Mouse (Mus musculus): ENCODE measurements at regions not wholly inside any gene's neighbourhood (a gene's known extent, or its start where the extent isn't known, plus 50 kb on each side); places are given as distances from the start of the nearest gene placed in this dataset.

- ATAC-seq (ENCODE audit: low FRiP score, low read depth) = no peak
- Histone ChIP-seq H3K27me3 (no peaks in the 10 kb centered on the region), H3K9me3 (no peaks in the 10 kb centered on the region), H3K36me3 (no peaks in the 10 kb centered on the region), H3K9ac (no peak overlapping the region), H3K27ac (replicated peaks) (no peak overlapping the region), H3K4me2 (no peak overlapping the region), H3K4me1 (replicated peaks) (no peaks in the 10 kb centered on the region), H3K4me3 (no peak overlapping the region)
- WGBS = 67% methylated on average over 3 of the region's 3 CpGs
Observed at GRCm38 (mm10) chr10:96391748-96392147, 225.1 kb upstream of the Btg1 start.

DNA sequence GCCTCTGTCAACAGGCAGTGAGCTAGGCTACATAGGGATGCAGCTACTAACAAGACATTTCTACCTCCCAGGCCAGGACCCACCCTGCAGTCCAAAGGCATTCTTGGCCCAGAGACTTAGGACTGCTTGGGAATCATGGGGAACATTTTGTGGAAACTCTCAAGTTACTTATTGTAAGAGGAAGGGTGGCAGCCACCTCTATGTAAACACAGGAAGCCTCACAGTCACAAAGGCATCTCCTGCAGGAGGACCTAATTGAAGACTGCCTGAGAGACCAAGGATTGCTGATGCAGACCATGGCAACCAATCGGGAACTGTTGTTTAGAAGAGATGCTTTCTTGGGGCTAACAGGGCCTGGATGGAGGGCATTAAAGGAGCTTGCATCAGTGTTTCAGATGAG is 224.0 kb upstream of the Btg1 start:
- Histone ChIP-seq H3K27ac (replicated peaks) (no peak overlapping the region), H3K36me3 (no peaks in the 10 kb centered on the region), H3K9ac (no peak overlapping the region), H3K9me3 (no peaks in the 10 kb centered on the region), H3K4me3 (no peak overlapping the region), H3K4me2 (no peak overlapping the region), H3K4me1 (replicated peaks) (no peaks in the 10 kb centered on the region), H3K27me3 (no peaks in the 10 kb centered on the region)
- no peak for ATAC-seq (ENCODE audit: low FRiP score, low read depth)
- WGBS = 88% methylated on average over 1 of the region's 1 CpGs

DNA sequence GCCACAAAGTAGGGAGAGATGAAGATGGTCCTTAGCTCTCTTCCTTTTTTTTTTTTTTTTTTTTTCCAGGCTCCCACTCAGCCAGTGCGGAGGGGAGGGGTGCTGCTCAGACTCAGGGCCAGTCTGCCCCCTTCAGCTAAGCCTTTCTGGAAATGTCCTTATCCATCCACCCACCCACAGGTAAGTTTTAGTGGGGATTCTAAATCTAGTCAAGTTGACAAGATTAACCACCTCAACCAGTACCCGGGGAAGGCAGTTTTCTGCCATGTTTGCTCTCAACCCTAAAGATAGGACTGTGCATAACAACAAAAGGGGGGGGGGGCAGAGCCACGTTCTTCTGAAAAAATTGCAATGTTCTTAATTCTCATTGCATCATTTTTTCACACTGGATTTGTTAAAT is 222.6 kb upstream of the Btg1 start:
- Histone ChIP-seq H3K27me3 (no peaks in the 10 kb centered on the region), H3K36me3 (no peaks in the 10 kb centered on the region), H3K4me3 (no peak overlapping the region), H3K27ac (replicated peaks) (no peak overlapping the region), H3K9me3 (no peaks in the 10 kb centered on the region), H3K9ac (no peak overlapping the region), H3K4me2 (no peak overlapping the region), H3K4me1 (replicated peaks) (0 out of 2 replicates have a peak, but pooled peaks cover 5% of the 10 kb centered on the region)
- ATAC-seq (ENCODE audit: low FRiP score, low read depth) = no peak
- 88% methylated on average over 3 of the region's 3 CpGs for WGBS

DNA sequence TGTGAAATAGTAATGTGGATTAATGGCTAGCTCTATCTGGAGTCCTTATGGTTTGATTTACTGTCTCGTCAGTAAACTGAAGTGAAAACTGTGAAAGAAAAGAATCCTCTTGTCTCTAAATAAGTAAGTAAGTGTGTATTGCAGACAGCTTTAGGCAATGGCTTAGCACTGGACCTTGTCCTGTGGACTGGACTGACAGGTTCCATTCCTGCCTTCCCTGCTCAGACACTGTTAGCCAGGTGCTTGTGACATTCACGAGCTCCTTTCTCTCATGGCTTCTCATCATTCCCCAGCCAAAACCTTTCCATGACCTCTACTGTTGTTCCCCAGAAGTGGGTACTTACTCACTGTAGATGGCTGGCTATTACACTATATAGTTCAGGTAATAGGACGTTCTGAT is 221.8 kb upstream of the Btg1 start:
- Histone ChIP-seq H3K27ac (replicated peaks) (no peak overlapping the region), H3K9me3 (no peaks in the 10 kb centered on the region), H3K27me3 (no peaks in the 10 kb centered on the region), H3K4me3 (no peak overlapping the region), H3K4me1 (replicated peaks) (0 out of 2 replicates have a peak, but pooled peaks cover 5% of the 10 kb centered on the region), H3K9ac (no peak overlapping the region), H3K36me3 (no peaks in the 10 kb centered on the region), H3K4me2 (no peak overlapping the region)
- ATAC-seq (ENCODE audit: low FRiP score, low read depth) = no peak
- 79% methylated on average over 3 of the region's 3 CpGs for WGBS

GRCm38 (mm10) chr10:96397931-96398561 is 218.8 kb upstream of the Btg1 start:
- Histone ChIP-seq H3K4me3 (no peak overlapping the region), H3K9ac (no peak overlapping the region), H3K36me3 (no peaks in the 10 kb centered on the region), H3K4me2 (no peak overlapping the region), H3K27ac (replicated peaks) (no peak overlapping the region), H3K4me1 (replicated peaks) (0 out of 2 replicates have a peak, but pooled peaks cover 5% of the 10 kb centered on the region), H3K9me3 (no peaks in the 10 kb centered on the region), H3K27me3 (no peaks in the 10 kb centered on the region)
- ATAC-seq (ENCODE audit: low FRiP score, low read depth) = peak; percentile 76
- WGBS = 47% methylated on average over 13 of the region's 13 CpGs

- H3K4me2 ChIP-seq = no peak overlapping the region
- no peak overlapping the region for H3K4me3 ChIP-seq
- peak; percentile 35; the same call in 1 of the 2 replicates for ATAC-seq (ENCODE audit: low FRiP score, low read depth)
- no peak overlapping the region for H3K9ac ChIP-seq
- no peak overlapping the region for H3K27ac ChIP-seq (replicated peaks)
- 0 out of 2 replicates have a peak, but pooled peaks cover 5% of the 10 kb centered on the region for H3K4me1 ChIP-seq (replicated peaks)
- no peaks in the 10 kb centered on the region for H3K9me3 ChIP-seq
- WGBS = 78% methylated on average over 9 of the region's 9 CpGs
- H3K27me3 ChIP-seq = no peaks in the 10 kb centered on the region
- H3K36me3 ChIP-seq = no peaks in the 10 kb centered on the region
Observed at GRCm38 (mm10) chr10:96398562-96399288, 218.1 kb upstream of the Btg1 start.

GRCm38 (mm10) chr10:96399636-96400400 is 217.0 kb upstream of the Btg1 start:
- H3K27ac ChIP-seq (replicated peaks) = no peak overlapping the region
- 42% methylated on average over 8 of the region's 8 CpGs for WGBS
- H3K4me2 ChIP-seq = no peak overlapping the region
- H3K36me3 ChIP-seq = no peaks in the 10 kb centered on the region
- H3K4me1 ChIP-seq (replicated peaks) = 0 out of 2 replicates have a peak, but pooled peaks cover 5% of the 10 kb centered on the region
- H3K9ac ChIP-seq = no peak overlapping the region
- no peak overlapping the region for H3K4me3 ChIP-seq
- ATAC-seq (ENCODE audit: low FRiP score, low read depth) = peak; percentile 77
- no peaks in the 10 kb centered on the region for H3K27me3 ChIP-seq
- no peaks in the 10 kb centered on the region for H3K9me3 ChIP-seq

DNA sequence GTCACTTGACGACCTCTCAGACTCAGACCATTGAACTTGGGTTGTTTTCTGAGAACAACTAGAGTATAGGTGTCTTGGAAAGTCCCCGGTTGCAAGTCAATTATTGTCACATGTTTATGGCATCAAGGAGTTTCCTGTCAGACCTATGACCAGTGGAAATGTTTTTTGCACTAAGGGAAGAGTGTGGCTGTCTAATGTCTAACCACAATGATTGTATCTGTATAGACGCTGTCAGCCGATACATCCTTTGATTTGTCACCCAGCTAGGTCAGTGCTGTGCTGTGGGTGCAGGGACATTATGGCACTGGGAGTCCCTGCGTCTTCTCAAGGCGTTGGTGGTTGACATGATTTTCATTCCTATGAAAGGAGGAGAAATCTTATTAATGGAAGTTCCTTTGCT is 216.0 kb upstream of the Btg1 start:
- no peak overlapping the region for H3K4me3 ChIP-seq
- H3K27ac ChIP-seq (replicated peaks) = no peak overlapping the region
- H3K27me3 ChIP-seq = no peaks in the 10 kb centered on the region
- no peaks in the 10 kb centered on the region for H3K36me3 ChIP-seq
- no peak overlapping the region for H3K9ac ChIP-seq
- no peaks in the 10 kb centered on the region for H3K9me3 ChIP-seq
- 89% methylated on average over 6 of the region's 6 CpGs for WGBS
- H3K4me1 ChIP-seq (replicated peaks) = 0 out of 2 replicates have a peak, but pooled peaks cover 5% of the 10 kb centered on the region
- ATAC-seq (ENCODE audit: low FRiP score, low read depth) = no peak
- H3K4me2 ChIP-seq = no peak overlapping the region

DNA sequence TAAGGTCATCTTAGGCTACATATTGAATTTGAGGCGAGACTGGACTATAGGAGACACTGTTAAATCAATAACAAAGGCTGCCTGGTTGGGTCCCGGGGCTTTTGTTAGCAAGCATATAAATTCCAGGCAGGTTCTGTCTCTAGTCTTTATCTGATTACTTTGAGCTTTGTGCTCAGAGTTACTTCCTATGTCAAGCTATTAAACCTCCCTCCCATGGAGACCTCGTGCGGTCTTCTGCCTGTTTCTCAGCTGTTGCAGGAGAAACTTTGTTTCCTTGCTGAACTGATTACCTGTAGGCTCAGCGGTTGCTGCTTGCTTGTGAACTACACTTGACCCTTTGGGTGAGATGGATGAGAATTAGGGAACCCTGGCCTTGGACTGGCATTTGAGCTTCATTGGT is 210.5 kb upstream of the Btg1 start:
- H3K36me3 ChIP-seq = no peaks in the 10 kb centered on the region
- no peak overlapping the region for H3K4me3 ChIP-seq
- H3K27ac ChIP-seq (replicated peaks) = no peak overlapping the region
- WGBS = 62% methylated on average over 5 of the region's 5 CpGs
- no peak for ATAC-seq (ENCODE audit: low FRiP score, low read depth)
- no peaks in the 10 kb centered on the region for H3K9me3 ChIP-seq
- H3K27me3 ChIP-seq = no peaks in the 10 kb centered on the region
- no peak overlapping the region for H3K4me2 ChIP-seq
- H3K4me1 ChIP-seq (replicated peaks) = no peaks in the 10 kb centered on the region
- H3K9ac ChIP-seq = no peak overlapping the region

GRCm38 (mm10) chr10:96407846-96408245 is 209.0 kb upstream of the Btg1 start:
- WGBS = 79% methylated on average over 3 of the region's 3 CpGs
- no peaks in the 10 kb centered on the region for H3K9me3 ChIP-seq
- no peak overlapping the region for H3K4me2 ChIP-seq
- H3K9ac ChIP-seq = no peak overlapping the region
- no peaks in the 10 kb centered on the region for H3K4me1 ChIP-seq (replicated peaks)
- no peak overlapping the region for H3K27ac ChIP-seq (replicated peaks)
- ATAC-seq (ENCODE audit: low FRiP score, low read depth) = no peak
- no peaks in the 10 kb centered on the region for H3K27me3 ChIP-seq
- H3K36me3 ChIP-seq = no peaks in the 10 kb centered on the region
- no peak overlapping the region for H3K4me3 ChIP-seq

DNA sequence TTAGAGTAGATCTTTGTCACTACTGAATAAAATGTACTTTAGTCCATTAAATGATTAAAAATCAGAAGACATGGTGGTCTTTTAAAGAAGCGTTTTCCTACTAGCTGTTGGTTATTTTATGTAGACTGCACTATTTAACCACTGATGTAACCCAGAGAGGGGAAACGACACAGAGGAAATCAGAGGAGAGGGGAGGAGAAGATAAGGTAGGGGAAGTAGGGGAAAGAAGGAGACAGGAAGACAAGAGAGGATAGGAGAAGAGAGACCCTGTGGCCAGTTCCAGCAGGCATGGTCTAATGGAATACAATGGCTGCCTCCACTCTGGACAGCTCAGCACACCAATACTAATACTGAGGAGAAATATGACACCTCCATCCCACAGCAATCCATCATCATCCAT is 208.6 kb upstream of the Btg1 start:
- Histone ChIP-seq H3K27me3 (no peaks in the 10 kb centered on the region), H3K36me3 (no peaks in the 10 kb centered on the region), H3K9me3 (no peaks in the 10 kb centered on the region), H3K27ac (replicated peaks) (no peak overlapping the region), H3K4me3 (no peak overlapping the region), H3K4me2 (no peak overlapping the region), H3K4me1 (replicated peaks) (no peaks in the 10 kb centered on the region), H3K9ac (no peak overlapping the region)
- 80% methylated on average over 2 of the region's 2 CpGs for WGBS
- ATAC-seq (ENCODE audit: low FRiP score, low read depth) = no peak

- 57% methylated on average over 6 of the region's 6 CpGs for WGBS
- no peak overlapping the region for H3K9ac ChIP-seq
- H3K27me3 ChIP-seq = no peaks in the 10 kb centered on the region
- no peak overlapping the region for H3K4me3 ChIP-seq
- no peaks in the 10 kb centered on the region for H3K36me3 ChIP-seq
- no peak overlapping the region for H3K27ac ChIP-seq (replicated peaks)
- ATAC-seq (ENCODE audit: low FRiP score, low read depth) = no peak
- H3K4me1 ChIP-seq (replicated peaks) = no peaks in the 10 kb centered on the region
- no peaks in the 10 kb centered on the region for H3K9me3 ChIP-seq
- H3K4me2 ChIP-seq = no peak overlapping the region
Observed at GRCm38 (mm10) chr10:96410028-96410427, 206.8 kb upstream of the Btg1 start.

Measured in hindbrain, embryonic 15.5 days (tissue).